Mouse (Mus musculus): ENCODE results near the gene Ptgr1. TPM values are rescaled to one million over a fixed set of nuclear protein-coding genes. Genes with fewer than 3 reads are reported as not detected.

Gene Ptgr1
- polyA plus RNA-seq, 1 experiment from 2014 or later = 4.3 TPM

GRCm38 (mm10) chr4:58944206-58944553 lies 42.7 kb downstream of the Ptgr1 start:
- peak; percentile 43; the same call in 1 of the 2 replicates for ATAC-seq (ENCODE audit: low FRiP score)
- H3K27me3 ChIP-seq (replicated peaks) = no peaks in the 10 kb centered on the region; the same call in 1 of the 2 replicates
- H3K36me3 ChIP-seq = no peaks in the 10 kb centered on the region
- H3K4me1 ChIP-seq = peaks cover 21% of the 10 kb centered on the region
- H3K27ac ChIP-seq (replicated peaks) = peak overlapping the region; percentile 80
- WGBS = 12% methylated on average over 6 of the region's 6 CpGs
- peak overlapping the region; percentile 69 for H3K9ac ChIP-seq (replicated peaks)
- no peaks in the 10 kb centered on the region for H3K9me3 ChIP-seq (replicated peaks)
- peak overlapping the region; percentile 76 for H3K4me2 ChIP-seq
- H3K4me3 ChIP-seq (replicated peaks) = peak overlapping the region; percentile 72

GRCm38 (mm10) chr4:58943420-58944205 lies 43.3 kb downstream of the Ptgr1 start, which contains the start of gene Zkscan16:
Gene Zkscan16, plus strand, starts transcription at chr4:58943628.
- H3K36me3 ChIP-seq = no peaks in the 10 kb centered on the region
- peak; percentile 90 for ATAC-seq (ENCODE audit: low FRiP score)
- 2% methylated on average over 50 of the region's 50 CpGs for WGBS

DNA sequence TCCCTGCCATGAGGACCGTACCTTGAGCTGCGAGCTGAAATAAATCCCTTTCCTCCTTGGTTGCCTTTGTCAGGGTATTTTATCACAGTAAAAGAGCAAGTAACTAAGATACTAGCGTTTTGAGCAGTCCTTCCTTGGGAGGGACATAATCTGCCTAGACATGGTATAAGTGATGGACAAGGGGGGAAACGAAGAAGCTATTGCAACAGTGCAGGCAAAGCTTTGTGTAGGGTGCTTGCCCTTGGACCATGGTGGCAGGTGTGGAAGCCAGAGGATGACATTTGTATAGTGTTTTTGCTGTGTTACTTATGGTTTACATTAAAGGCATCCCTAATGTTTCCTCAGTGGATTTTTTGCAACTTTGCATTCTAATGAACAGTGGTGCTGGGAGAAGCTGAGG lies 44.0 kb downstream of the Ptgr1 start:
- peak overlapping the region; percentile 69; the same call in 1 of the 2 replicates for H3K9ac ChIP-seq (replicated peaks)
- peak; percentile 6; the same call in 1 of the 2 replicates for ATAC-seq (ENCODE audit: low FRiP score)

More at GRCm38 (mm10) chr4:58943420-58944205, 43.3 kb downstream of the Ptgr1 start, which contains the start of gene Zkscan16:
- H3K27me3 ChIP-seq (replicated peaks) = no peaks in the 10 kb centered on the region; the same call in 1 of the 2 replicates
- H3K9me3 ChIP-seq (replicated peaks) = no peaks in the 10 kb centered on the region
- H3K4me2 ChIP-seq = peak within 1 kb of the TSS; percentile 76
- H3K9ac ChIP-seq (replicated peaks) = peak within 1 kb of the TSS; percentile 69
- H3K27ac ChIP-seq (replicated peaks) = peak within 1 kb of the TSS; percentile 80
- H3K4me1 ChIP-seq = peaks cover 21% of the 10 kb centered on the region
- peak within 1 kb of the TSS; percentile 72 for H3K4me3 ChIP-seq (replicated peaks)

GRCm38 (mm10) chr4:58941638-58942037 lies 45.3 kb downstream of the Ptgr1 start:
- no peaks in the 10 kb centered on the region; the same call in 1 of the 2 replicates for H3K27me3 ChIP-seq (replicated peaks)
- H3K4me3 ChIP-seq (replicated peaks) = no peak overlapping the region
- no peak overlapping the region for H3K4me2 ChIP-seq
- peaks cover 21% of the 10 kb centered on the region for H3K4me1 ChIP-seq
- H3K9ac ChIP-seq (replicated peaks) = no peak overlapping the region
- ATAC-seq (ENCODE audit: low FRiP score) = no peak
- no peaks in the 10 kb centered on the region for H3K9me3 ChIP-seq (replicated peaks)
- no peak overlapping the region for H3K27ac ChIP-seq (replicated peaks)
- H3K36me3 ChIP-seq = no peaks in the 10 kb centered on the region

More for the DNA sequence above, 44.0 kb downstream of the Ptgr1 start:
- no peaks in the 10 kb centered on the region for H3K9me3 ChIP-seq (replicated peaks)
- H3K27me3 ChIP-seq (replicated peaks) = no peaks in the 10 kb centered on the region; the same call in 1 of the 2 replicates
- H3K36me3 ChIP-seq = no peaks in the 10 kb centered on the region
- H3K4me2 ChIP-seq = peak overlapping the region; percentile 76
- 87% methylated on average over 4 of the region's 4 CpGs for WGBS
- peaks cover 21% of the 10 kb centered on the region for H3K4me1 ChIP-seq
- H3K4me3 ChIP-seq (replicated peaks) = peak overlapping the region; percentile 72
- H3K27ac ChIP-seq (replicated peaks) = peak overlapping the region; percentile 80

GRCm38 (mm10) chr4:58935846-58936245 lies 51.1 kb downstream of the Ptgr1 start:
- Histone ChIP-seq H3K4me3 (replicated peaks) (no peak overlapping the region), H3K27me3 (replicated peaks) (no peaks in the 10 kb centered on the region), H3K4me2 (no peak overlapping the region), H3K9me3 (replicated peaks) (no peaks in the 10 kb centered on the region), H3K27ac (replicated peaks) (no peak overlapping the region), H3K9ac (replicated peaks) (no peak overlapping the region), H3K36me3 (no peaks in the 10 kb centered on the region), H3K4me1 (peaks cover 4% of the 10 kb centered on the region; the same call in 1 of the 2 replicates)
- ATAC-seq (ENCODE audit: low FRiP score) = no peak
- WGBS = 37% methylated on average over 3 of the region's 3 CpGs

GRCm38 (mm10) chr4:58934746-58935476 lies 52.0 kb downstream of the Ptgr1 start:
- Histone ChIP-seq H3K27me3 (replicated peaks) (no peaks in the 10 kb centered on the region), H3K4me3 (replicated peaks) (no peak overlapping the region), H3K9me3 (replicated peaks) (no peaks in the 10 kb centered on the region), H3K27ac (replicated peaks) (no peak overlapping the region), H3K4me2 (no peak overlapping the region), H3K4me1 (peaks cover 4% of the 10 kb centered on the region; the same call in 1 of the 2 replicates), H3K9ac (replicated peaks) (no peak overlapping the region), H3K36me3 (no peaks in the 10 kb centered on the region)
- WGBS = 49% methylated on average over 15 of the region's 15 CpGs
- peak; percentile 92 for ATAC-seq (ENCODE audit: low FRiP score)

- ATAC-seq (ENCODE audit: low FRiP score) = no peak
- H3K4me3 ChIP-seq (replicated peaks) = no peak overlapping the region
- no peak overlapping the region for H3K27ac ChIP-seq (replicated peaks)
- no peaks in the 10 kb centered on the region for H3K36me3 ChIP-seq
- no peaks in the 10 kb centered on the region for H3K9me3 ChIP-seq (replicated peaks)
- 85% methylated on average over 4 of the region's 4 CpGs for WGBS
- peaks cover 4% of the 10 kb centered on the region; the same call in 1 of the 2 replicates for H3K4me1 ChIP-seq
- H3K9ac ChIP-seq (replicated peaks) = no peak overlapping the region
- no peaks in the 10 kb centered on the region for H3K27me3 ChIP-seq (replicated peaks)
- H3K4me2 ChIP-seq = no peak overlapping the region
Measured at GRCm38 (mm10) chr4:58934308-58934707, 52.6 kb downstream of the Ptgr1 start.

DNA sequence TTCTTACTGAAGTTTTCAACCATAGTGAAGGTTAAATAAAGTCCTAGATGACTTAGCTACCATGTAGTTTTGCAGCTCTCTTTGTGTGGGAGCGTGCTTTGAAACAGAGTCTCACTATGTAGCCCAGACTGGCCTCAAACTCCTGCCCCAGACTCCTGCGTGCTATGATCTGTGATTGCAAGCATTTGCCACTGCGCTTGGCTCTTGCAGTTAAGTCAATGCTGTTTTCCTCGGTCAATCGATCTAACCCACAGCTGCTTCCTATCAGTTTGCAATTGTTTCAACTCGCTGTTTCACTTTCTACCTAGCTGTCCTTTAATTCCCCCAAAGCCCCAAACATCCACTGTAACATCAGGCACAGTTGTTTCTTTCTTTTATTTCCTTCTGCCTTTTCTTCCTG lies 54.4 kb downstream of the Ptgr1 start:
- Histone ChIP-seq H3K36me3 (no peaks in the 10 kb centered on the region), H3K9ac (replicated peaks) (no peak overlapping the region), H3K27ac (replicated peaks) (no peak overlapping the region), H3K9me3 (replicated peaks) (no peaks in the 10 kb centered on the region), H3K4me2 (no peak overlapping the region), H3K27me3 (replicated peaks) (no peaks in the 10 kb centered on the region), H3K4me1 (peaks cover 4% of the 10 kb centered on the region; the same call in 1 of the 2 replicates), H3K4me3 (replicated peaks) (no peak overlapping the region)
- no peak for ATAC-seq (ENCODE audit: low FRiP score)
- 90% methylated on average over 6 of the region's 6 CpGs for WGBS

GRCm38 (mm10) chr4:58927661-58928060 lies 59.3 kb downstream of the Ptgr1 start:
- Histone ChIP-seq H3K27me3 (replicated peaks) (no peaks in the 10 kb centered on the region), H3K27ac (replicated peaks) (no peak overlapping the region), H3K36me3 (no peaks in the 10 kb centered on the region), H3K9me3 (replicated peaks) (0 out of 2 replicates have a peak, but pooled peaks cover 3% of the 10 kb centered on the region), H3K4me1 (no peaks in the 10 kb centered on the region), H3K9ac (replicated peaks) (no peak overlapping the region), H3K4me2 (no peak overlapping the region), H3K4me3 (replicated peaks) (no peak overlapping the region)
- no peak for ATAC-seq (ENCODE audit: low FRiP score)
- WGBS = 66% methylated on average over 3 of the region's 3 CpGs

GRCm38 (mm10) chr4:58926120-58926519 lies 60.8 kb downstream of the Ptgr1 start:
- Histone ChIP-seq H3K4me2 (no peak overlapping the region), H3K9ac (replicated peaks) (no peak overlapping the region), H3K27me3 (replicated peaks) (no peaks in the 10 kb centered on the region), H3K4me1 (no peaks in the 10 kb centered on the region), H3K9me3 (replicated peaks) (0 out of 2 replicates have a peak, but pooled peaks cover 3% of the 10 kb centered on the region), H3K27ac (replicated peaks) (no peak overlapping the region), H3K36me3 (no peaks in the 10 kb centered on the region), H3K4me3 (replicated peaks) (no peak overlapping the region)
- 9% methylated on average over 2 of the region's 2 CpGs for WGBS
- no peak for ATAC-seq (ENCODE audit: low FRiP score)

DNA sequence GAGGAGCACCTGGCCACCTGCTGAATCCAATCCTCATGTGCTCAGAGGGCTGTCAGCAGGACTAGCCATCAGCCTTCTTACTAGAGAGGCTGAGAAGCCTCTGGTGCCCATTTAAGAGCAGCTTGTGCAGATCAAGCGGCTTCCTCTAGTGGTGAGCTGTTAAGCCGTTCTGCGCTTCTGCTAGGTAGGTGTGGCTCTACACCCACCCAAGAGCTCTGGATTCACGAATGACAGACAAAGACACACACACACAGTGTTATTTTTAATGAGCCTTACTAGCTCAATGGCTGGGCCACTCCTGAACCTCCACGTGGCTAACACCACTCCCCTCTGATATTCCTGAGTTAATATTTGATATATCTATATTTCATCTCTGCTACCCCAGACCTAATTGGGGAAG lies 61.3 kb downstream of the Ptgr1 start:
- no peak overlapping the region for H3K4me2 ChIP-seq
- no peak overlapping the region for H3K9ac ChIP-seq (replicated peaks)
- WGBS = 46% methylated on average over 5 of the region's 5 CpGs
- no peaks in the 10 kb centered on the region for H3K27me3 ChIP-seq (replicated peaks)
- no peak for ATAC-seq (ENCODE audit: low FRiP score)
- H3K4me3 ChIP-seq (replicated peaks) = no peak overlapping the region
- 0 out of 2 replicates have a peak, but pooled peaks cover 3% of the 10 kb centered on the region for H3K9me3 ChIP-seq (replicated peaks)
- no peak overlapping the region for H3K27ac ChIP-seq (replicated peaks)
- H3K36me3 ChIP-seq = no peaks in the 10 kb centered on the region
- H3K4me1 ChIP-seq = no peaks in the 10 kb centered on the region

Data from neural tube, embryonic 15.5 days (tissue).